Mouse (Mus musculus) cortical plate, adult 2 months (tissue): ENCODE measurements around the gene Lancl3.

Experiments used
- CTCF ChIP-seq: fragments of 200-500 bp; IDR thresholded peaks from 2 replicates; pipeline ENCODE4 v1.5.1; 2011; ENCODE audit warnings: mild to moderate bottlenecking, control low read depth, low read length; ENCODE audit not compliant: insufficient read depth; ENCODE audit errors: extremely low read depth
- POLR2A ChIP-seq: fragments of 200-500 bp; IDR thresholded peaks from 2 replicates; pipeline ENCODE4 v1.6.1; 2011; ENCODE audit warnings: mild to moderate bottlenecking, low read length, control low read depth; ENCODE audit not compliant: insufficient read depth; ENCODE audit errors: extremely low read depth

DNA sequence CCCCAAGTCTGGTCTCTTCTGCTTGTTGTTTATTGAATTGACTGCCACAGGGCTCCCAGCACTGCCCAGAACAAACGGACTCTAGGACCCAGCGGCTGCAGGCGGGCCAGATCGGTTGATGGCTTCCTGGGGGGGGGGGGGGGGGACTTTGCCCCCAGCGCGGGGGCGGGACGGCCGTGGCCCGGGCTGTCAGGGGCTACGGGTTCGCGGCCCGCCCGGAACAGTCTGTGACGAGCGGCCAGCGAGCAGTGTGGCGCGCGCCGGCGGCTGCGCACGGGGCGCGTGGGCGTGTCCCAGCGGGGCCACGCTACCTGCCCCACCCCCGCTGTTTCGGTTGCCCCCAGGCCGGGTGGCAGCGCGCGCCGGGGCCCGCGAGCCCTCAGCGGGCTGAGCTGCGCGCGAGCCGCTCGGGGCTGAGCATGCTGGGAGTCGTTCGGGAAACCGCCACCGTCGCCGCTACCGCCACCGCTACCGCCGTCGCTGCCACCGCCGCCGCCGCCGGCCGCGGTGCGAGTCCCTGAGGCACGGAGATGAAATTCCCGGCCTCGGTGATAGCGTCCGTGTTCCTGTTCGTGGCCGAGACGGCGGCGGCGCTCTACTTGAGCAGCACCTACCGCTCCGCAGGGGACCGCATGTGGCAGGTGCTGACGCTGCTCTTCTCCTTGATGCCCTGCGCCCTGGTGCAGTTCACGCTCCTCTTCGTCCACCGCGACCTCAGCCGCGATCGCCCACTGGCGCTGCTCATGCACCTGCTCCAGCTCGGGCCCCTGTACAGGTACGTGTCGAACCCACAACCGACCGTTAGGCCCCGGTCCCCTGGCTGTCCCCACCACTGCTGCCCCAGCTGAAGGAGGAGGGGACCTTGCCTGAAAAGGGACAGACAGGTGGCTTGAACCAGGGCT is 73.0 kb downstream of the Lancl3 start, which contains the start of gene Xk:
- TF ChIP-seq CTCF (no peak), POLR2A (no peak)
